Mouse (Mus musculus) right cerebral cortex, postnatal 36 days (tissue): ENCODE measurements at regions not wholly inside any gene's neighbourhood (a gene's known extent, or its start where the extent isn't known, plus 50 kb on each side); places are given as distances from the start of the nearest gene placed in this dataset.
A peak's percentile ranks its signal among the peaks of the same experiment; 100 is the strongest.

Source experiments
- DNase-seq, 2 experiments: peaks; one replicate each; pipeline ENCODE4 v3.0.0; 2022; ENCODE audit warnings: low spot score in 2 of 2, mixed read lengths in 1 of 2

GRCm38 (mm10) chr13:53807791-53808525 is 247.5 kb downstream of the Drd1 start:
- DNase-seq = no peak

- DNase-seq = no peak
Observed at GRCm38 (mm10) chr13:53805872-53806271, 249.6 kb downstream of the Drd1 start.

DNA sequence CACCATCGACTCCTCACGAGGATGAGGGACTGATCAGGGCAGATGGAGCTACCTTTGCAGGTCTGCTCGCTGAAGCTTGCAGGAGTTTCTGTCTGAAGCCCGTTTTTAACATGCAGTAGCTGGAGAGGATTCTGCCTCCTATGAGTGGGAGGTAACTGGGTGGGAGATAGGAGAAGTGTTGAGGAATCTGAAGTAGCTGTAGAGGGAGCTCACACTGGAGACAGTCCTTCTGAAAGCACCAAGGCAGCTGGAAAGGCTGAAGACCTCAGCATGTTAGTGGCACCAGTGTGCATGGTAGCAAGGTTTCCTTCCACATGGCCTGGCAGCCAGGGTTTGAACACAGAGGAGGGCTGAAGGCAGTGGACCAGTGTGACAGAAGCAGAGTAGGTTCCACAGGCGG is 254.5 kb downstream of the Drd1 start:
- DNase-seq = no peak

GRCm38 (mm10) chr13:53788809-53789208 is 266.7 kb downstream of the Drd1 start:
- DNase-seq = no peak

- DNase-seq = peak; percentile 64 to 71
Observed at GRCm38 (mm10) chr13:53783492-53783891, 272.0 kb downstream of the Drd1 start.

DNA sequence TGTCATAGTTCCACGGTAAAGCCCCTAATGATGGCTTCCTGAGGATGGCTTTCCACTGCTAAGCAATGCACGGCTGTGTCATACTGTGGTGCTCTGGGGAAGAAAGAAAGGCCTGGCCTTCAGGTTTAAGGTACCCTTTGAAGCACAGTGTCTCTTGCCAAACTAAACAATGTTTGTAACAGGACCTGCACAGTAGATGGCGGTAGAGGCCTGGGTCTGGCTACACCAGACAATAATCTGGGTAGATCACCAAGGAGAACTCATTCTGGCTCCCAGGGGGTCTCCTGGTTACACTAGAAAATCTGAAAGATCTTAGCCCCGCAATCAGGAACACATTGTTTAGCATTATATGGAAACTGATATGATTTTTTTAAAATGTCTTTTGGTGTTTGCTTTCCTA is 276.4 kb downstream of the Drd1 start:
- no peak for DNase-seq

DNA sequence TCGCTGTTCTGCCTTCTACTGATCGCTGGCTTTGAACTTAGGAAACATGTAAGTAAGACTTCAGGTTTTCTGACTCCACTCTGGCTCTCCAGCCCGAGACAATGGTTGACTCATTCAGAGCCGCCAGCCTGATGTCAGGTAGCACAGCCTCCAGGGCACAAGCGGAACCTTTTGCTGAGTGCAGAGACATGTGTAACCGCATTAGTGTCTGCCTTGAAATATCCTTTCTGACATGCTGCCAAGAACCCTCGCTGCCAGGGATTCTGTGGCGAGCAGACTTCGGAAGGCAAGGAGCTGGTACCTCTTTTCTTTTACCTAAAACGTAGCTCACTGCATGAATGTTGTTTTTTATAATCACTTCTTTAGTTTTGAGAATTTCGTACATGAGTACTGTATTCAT is 279.1 kb downstream of the Drd1 start:
- DNase-seq = no peak

DNA sequence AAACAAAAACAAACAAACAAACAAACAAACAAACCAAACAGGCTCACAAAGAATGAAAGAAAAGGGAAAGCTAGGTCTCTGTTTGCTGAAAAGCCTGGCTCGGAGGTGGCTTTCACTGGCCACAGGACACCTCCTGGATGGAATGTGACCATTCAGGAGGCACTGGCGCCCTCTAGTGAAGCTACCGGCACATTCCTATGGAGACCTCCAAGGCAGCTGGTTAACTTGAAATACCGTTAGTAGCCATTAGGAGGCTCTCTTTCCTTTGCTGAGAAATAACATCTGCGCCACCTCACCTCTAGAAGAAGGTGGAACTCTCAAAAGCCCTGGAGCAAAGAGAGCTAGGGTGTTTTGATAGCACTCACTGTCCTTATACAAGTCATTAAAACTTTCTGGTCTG is 279.8 kb downstream of the Drd1 start:
- no peak for DNase-seq

DNA sequence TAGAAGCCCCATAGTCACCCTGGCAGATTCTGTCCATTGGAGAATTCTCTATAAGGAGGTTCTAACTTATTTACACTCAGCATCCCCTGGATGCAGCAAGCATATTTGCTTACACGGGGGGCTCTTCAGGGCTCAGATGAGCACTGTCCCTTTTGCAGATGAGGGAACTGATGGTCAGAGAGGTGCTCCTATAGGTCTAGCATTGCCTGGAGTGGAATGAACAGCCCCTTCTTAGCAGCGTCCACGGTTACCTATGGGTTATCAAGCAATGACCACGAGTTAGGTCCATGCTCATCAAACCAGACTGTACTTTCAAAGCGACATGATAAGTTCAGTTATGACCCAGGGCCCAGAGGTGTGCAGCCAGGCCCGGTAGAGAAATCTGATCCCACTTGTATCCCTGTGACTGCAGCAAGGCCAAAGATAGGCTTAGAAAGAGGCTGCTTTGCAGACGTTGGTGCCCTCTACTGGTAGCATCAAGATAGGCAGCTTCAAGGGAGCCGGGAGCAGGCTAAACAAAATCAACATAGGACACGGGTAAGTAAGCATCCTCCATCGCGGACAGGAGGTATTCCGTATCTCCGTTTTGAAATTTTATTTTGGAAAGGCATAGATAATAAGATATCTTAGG is 290.8 kb downstream of the Drd1 start:
- DNase-seq = peak; percentile 31 to 39

- no peak for DNase-seq
Observed at GRCm38 (mm10) chr13:53757576-53758237, 284.8 kb upstream of the Msx2 start.

GRCm38 (mm10) chr13:53756970-53757530 is 284.2 kb upstream of the Msx2 start:
- DNase-seq = no peak

DNA sequence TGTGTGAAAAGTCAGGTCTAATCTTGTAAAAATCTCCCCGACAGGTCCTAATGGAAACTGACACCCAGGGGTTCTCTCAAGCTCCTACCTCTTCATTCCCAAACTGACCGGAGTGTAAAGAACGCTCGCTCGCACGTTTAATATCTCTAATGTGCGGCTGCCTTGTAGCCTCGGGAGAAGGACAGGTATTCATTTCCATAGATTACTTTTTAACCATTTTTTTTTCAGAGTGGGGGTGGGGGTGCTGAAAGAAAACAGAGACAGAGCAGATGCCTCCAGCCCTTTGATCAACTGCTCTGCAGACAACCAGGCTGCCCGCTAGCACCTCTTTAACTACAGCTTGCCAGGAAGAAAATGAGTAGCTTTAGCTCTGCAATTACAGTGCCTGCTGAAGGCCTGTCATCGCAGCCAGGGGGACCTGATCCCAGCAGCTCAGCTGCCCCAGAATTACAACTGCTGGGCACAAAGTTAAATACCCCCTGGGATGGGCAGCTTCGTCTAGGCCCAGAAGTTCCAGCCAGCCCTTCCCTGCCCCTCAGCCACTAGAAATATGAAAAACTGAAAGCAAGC is 282.3 kb upstream of the Msx2 start:
- no peak for DNase-seq

- no peak for DNase-seq
Observed at GRCm38 (mm10) chr13:53753049-53753448, 280.2 kb upstream of the Msx2 start.

GRCm38 (mm10) chr13:53740981-53741380 is 268.1 kb upstream of the Msx2 start:
- no peak for DNase-seq

DNA sequence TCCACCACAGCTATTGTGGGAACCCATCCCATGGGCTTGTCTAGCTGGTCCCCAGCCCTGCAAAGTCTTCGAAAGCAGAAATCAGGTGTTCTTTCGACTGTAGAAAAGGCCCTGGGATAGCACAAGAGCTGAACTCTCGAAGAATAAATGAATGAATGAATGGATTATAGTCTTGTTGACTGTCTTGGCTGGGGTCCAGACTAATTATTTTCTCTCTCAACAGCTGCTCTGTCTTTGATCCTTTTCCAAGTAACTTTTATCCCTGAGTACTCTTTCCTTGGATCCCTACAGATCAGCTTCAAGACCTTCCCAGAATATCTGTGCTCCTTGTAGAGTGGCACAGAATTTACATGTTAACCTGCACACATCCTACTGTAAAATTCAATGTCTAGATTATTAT is 266.3 kb upstream of the Msx2 start:
- no peak for DNase-seq

DNA sequence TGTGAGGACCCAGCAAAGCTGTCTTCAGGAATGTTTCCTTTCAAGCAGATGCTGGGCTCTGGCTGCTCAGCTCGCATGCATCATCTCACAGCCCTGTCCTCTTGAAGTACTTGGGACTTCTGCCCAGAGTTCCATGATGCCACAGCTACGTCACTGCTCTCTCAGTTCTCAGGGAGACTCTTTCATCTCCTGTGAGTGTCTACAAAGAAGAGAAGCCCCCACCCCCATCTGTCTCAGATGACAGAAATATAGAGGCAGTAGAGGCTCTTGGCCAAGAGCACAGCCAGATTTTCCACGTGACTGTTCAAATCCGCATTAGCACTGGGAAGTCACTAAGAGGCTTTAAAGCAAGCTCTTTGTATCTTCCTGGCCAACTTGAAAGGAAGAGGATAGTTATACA is 262.1 kb upstream of the Msx2 start:
- DNase-seq = no peak

DNA sequence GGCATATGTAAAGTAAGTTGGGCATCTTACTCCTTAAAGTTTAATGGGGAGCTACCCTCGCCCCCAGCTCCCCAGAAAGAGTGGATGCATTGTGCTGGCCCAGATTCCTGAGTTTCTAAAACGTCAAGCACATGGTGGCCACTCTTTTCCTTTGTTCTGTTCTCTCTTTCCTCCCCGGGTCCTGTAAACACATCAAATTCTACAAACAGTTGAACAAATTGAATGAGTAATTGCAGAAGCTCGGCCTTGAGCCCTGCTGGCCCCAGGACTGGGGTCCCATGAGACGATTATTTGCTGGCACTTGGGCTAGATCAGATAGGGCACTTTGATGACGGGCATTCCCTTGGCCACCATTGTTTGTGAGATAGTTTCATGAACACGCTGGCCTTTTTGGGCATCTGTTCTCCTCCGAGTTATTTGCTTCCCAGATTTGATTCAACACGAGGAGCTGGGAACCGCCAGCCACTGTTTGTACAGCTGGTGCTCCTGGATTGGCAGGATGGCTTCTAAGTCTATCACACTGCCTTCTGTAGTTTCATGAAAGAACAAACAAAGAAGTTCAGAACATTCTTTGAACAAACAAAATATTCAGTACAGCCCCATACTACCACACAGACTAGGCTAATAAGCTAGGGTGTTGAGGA is 257.5 kb upstream of the Msx2 start:
- DNase-seq = no peak

- DNase-seq = no peak
Observed at GRCm38 (mm10) chr13:53729848-53730247, 257.0 kb upstream of the Msx2 start.

- no peak for DNase-seq
Observed at GRCm38 (mm10) chr13:53726031-53726430, 253.2 kb upstream of the Msx2 start.

GRCm38 (mm10) chr13:53722881-53723280 is 250.0 kb upstream of the Msx2 start:
- no peak for DNase-seq

DNA sequence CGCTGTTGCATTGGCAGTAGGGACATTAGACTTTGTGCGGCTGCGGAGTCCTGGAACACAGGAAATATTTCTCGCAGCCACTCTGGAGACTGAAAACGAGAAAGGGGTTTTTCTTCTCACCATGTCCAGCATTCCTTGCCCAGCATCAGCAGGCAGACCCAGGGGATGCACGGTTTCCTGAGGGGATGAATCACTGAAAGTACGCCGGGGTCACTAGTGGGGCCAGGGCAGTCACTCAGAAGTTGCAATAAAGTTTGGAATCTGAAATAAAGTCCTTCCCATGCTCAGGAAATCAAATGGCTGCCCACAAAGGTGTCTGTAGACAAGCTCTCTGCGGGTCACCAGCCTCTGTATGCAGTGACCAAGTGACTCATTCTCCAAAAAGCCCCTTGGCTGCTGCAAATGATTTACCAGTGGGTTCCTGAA is 248.2 kb upstream of the Msx2 start:
- no peak for DNase-seq

DNA sequence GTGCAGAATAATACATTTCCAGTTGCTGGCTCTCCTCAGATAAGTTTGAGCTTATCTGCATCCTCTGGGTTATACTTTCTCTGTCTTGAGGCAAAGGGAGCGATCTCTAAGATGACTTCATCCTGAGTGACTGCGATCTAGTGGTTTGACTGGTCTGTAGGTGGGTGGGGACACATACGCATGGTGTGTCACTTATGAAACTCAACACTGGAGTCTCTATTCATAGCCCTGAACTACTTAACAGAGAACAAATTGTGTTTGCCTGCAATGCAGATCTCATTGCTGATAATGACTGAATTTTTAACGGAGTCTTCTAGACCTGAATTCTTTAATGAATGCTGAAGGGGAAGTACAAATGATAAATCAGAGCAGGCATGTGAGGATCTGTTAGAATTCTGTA is 244.7 kb upstream of the Msx2 start:
- DNase-seq = peak in 1 of 2 experiments; percentile 4
